Mouse (Mus musculus): ENCODE results near the gene Tmem208.

Gene Tmem208

GRCm38 (mm10) chr8:105326968-105327367 is 814 bp downstream of the Tmem208 start:
- no peak for DNase-seq (ENCODE audit: low spot score)

GRCm38 (mm10) chr8:105330325-105330724 is 4.2 kb downstream of the Tmem208 start:
- no peak for DNase-seq (ENCODE audit: low spot score)

DNA sequence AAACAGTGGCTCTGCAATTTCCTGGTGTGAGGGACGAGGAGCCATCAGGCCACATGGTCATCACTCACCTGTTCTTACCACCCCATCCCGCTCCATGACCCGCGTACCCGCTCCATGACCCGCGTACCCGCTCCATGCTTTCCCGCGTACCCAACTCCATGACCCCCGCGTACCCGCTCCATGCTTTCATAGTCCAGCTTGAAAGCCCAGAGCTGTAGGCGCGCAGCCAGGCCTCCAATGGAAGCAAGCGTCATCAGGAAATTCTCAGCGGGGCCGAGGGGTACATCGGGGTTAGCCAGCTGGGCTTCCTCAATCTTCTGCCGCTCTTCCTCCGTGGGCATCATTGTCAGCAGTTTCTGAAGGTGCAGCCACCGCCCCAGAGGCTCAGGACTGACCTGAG is 5.3 kb downstream of the Tmem208 start:
- no peak for DNase-seq (ENCODE audit: low spot score)

DNA sequence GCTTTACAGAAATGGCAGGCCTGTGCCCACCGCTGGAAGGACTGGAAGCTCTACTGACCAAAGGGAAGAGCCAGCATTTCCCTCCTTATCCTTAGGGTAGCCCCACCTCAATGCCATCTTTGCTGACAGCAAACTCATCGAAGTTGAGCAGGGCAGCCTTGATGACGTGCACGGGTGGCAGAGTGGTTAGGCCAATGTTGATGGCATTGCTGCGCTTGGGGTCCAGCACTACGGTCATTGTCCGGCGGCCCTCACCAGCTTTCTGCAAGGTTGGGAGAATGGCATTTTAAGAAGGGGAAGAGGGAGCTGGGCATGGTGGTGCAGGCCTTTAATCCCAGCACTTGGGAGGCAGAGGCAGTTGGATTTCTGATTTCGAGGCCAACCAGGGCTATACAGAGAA is 5.8 kb downstream of the Tmem208 start:
- DNase-seq (ENCODE audit: low spot score), result no peak

GRCm38 (mm10) chr8:105332523-105332922 is 6.4 kb downstream of the Tmem208 start:
- DNase-seq (ENCODE audit: low spot score), result no peak

GRCm38 (mm10) chr8:105336373-105337130 is 10.4 kb downstream of the Tmem208 start:
- DNase-seq (ENCODE audit: low spot score), result no peak

DNA sequence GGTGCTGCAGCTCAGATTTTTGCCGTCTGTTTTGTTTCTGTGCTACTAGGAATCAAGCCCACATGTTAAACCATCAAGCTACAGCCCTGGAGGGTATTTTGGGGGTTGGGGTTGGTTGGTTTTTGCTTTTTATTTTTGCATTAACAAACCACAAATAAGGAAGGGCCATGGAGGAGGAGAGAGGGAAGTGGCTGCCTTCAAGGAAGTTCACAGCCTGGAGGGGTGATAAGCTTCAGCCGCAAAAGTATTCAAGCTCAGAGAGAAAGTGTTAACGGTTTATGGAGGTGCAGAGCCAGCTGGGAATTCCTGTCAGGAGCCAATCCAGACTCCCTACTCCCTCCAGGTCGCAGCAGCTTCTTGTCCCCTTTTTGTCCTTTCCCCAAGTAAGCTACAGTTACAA is 12.8 kb downstream of the Tmem208 start:
- no peak for DNase-seq (ENCODE audit: low spot score)

GRCm38 (mm10) chr8:105339886-105340635 is 13.9 kb downstream of the Tmem208 start:
- DNase-seq (ENCODE audit: low spot score), result no peak

DNA sequence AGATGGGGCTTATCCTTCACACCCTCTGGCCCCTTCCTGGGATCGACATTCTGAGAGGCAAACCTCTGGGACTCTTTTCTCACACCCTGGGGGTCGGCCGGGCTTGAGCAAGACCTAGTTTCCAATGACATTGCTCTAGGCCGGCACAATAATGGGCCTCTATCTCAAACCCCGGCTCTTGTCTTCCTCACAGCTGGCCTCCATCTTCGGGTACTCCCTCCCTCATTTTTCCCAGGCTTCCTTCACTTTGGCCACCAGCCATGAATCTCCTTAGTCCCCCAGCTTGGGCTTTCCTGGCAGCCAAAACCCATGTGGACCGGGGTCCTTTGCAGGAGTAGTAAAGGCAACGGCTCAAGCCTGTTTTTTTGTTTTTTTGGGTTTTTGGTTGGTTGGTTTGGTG is 15.2 kb downstream of the Tmem208 start:
- DNase-seq (ENCODE audit: low spot score), result no peak

DNA sequence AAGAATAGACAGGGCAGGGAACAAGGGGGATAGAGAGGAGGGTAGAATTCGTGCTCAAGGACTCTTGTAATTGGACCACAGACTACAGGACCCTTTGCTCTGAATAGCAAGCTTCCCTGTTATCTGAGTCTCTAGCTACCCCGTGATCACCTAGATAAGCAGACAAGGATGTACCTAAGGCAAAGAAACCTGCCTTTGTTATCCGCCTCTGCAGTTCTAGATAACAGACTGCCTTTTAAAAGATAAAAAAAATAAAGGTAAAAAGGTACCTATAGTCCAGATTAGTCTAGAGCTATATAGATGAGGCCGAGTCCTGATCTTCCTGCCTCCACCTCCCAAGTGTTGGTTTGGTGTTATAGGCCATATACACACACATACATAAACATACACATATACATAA is 16.6 kb downstream of the Tmem208 start:
- DNase-seq (ENCODE audit: low spot score), result no peak

- DNase-seq (ENCODE audit: low spot score), result no peak
Observed at GRCm38 (mm10) chr8:105343791-105344574, 17.8 kb downstream of the Tmem208 start.

GRCm38 (mm10) chr8:105345061-105345975 is 19.2 kb downstream of the Tmem208 start:
- DNase-seq (ENCODE audit: low spot score), result no peak

- DNase-seq (ENCODE audit: low spot score), result no peak
Observed at GRCm38 (mm10) chr8:105346611-105347427, 20.7 kb downstream of the Tmem208 start.

GRCm38 (mm10) chr8:105347428-105348221 is 21.5 kb downstream of the Tmem208 start, which contains the start of gene Fhod1:
Gene Fhod1, minus strand, starts transcription at chr8:105347953.
- peak; percentile 82 for DNase-seq (ENCODE audit: low spot score)

GRCm38 (mm10) chr8:105348450-105349095 is 22.4 kb downstream of the Tmem208 start, which contains the start of gene Slc9a5:
Gene Slc9a5, plus strand, starts transcription at chr8:105348843.
- DNase-seq (ENCODE audit: low spot score), result no peak

GRCm38 (mm10) chr8:105349096-105349771 is 23.1 kb downstream of the Tmem208 start:
- DNase-seq (ENCODE audit: low spot score), result no peak

DNA sequence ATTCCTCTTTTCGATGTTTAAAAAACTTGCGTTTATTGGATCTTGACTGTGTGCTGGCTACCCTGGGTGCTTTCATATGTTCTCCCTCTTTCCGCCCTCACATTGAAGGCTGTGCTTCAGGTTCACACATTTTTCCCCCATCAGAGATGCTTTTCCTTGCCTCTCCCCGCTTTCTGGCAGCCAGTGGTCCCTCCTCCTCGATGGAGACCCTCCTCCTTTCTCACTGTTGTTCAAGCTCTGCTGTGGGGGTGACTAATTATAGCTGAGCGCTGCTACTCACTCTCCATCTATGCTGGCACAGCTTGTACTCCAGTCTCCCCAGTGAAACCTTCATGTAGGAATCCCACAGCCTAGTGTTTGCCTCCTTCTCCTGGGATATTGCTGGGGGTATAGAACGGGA is 24.0 kb downstream of the Tmem208 start:
- DNase-seq (ENCODE audit: low spot score), result no peak

DNA sequence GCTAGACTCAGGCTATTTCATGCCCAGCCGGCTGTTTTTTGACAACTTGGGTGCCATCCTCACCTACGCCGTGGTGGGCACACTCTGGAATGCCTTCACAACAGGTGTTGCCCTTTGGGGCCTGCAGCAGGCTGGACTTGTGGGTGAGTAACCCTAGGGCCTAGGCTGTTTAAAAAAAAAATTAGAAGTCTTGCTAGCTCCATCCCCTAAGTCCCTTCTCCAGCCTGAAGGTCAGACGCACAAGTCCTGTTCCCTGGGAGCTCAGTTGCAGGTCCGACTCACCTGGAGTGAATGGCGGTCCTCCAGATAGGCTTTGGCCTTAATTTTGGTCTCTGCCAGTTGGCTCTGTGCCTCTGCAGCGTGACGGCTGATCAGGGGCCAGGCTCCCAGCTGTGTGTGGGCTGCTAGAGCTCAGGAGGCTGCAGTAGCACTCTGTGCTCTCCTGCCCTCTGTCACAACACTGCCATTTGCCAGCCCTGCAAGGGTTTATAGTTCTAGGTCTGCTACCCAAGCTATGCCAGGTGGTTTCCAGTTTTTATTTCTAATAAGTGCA is 27.5 kb downstream of the Tmem208 start:
- DNase-seq (ENCODE audit: low spot score), result no peak
